Mouse (Mus musculus) bone marrow, adult 2 months (tissue): ENCODE data around the gene Wdr26.

Experiments used
- CTCF ChIP-seq: fragments of 200-500 bp; IDR thresholded peaks from 2 replicates; pipeline ENCODE4 v1.5.1; 2011; ENCODE audit warnings: low read length, control low read depth; ENCODE audit not compliant: control insufficient read depth, insufficient read depth
- POLR2A ChIP-seq: fragments of 200-500 bp; IDR thresholded peaks from 2 replicates; pipeline ENCODE4 v1.6.1; 2011; ENCODE audit warnings: low read depth, mild to moderate bottlenecking, control low read depth, low read length, borderline replicate concordance; ENCODE audit not compliant: control insufficient read depth

- TF ChIP-seq POLR2A: no peak
- no peak for TF ChIP-seq CTCF
These were observed 2.7 kb upstream of the Wdr26 start for GRCm38 (mm10) chr1:181214296-181215035.
